Mouse (Mus musculus) ES-E14 (cell line): ENCODE measurements around the gene Gm49321.

Experiments used
- HCFC1 ChIP-seq: IDR thresholded peaks from 2 replicates; pipeline ENCODE4 v1.6.1; 2012; ENCODE audit warnings: low read length, inconsistent platforms, borderline replicate concordance; ENCODE audit not compliant: insufficient read depth
- ZC3H11A ChIP-seq: IDR thresholded peaks from 2 replicates; pipeline ENCODE4 v1.6.1; 2012; ENCODE audit warnings: low read depth, mild to moderate bottlenecking, inconsistent platforms, low read length, borderline replicate concordance
- ZNF384 ChIP-seq: IDR thresholded peaks from 2 replicates; pipeline ENCODE4 v1.6.1; 2012; ENCODE audit warnings: low read depth, low read length, inconsistent platforms

DNA sequence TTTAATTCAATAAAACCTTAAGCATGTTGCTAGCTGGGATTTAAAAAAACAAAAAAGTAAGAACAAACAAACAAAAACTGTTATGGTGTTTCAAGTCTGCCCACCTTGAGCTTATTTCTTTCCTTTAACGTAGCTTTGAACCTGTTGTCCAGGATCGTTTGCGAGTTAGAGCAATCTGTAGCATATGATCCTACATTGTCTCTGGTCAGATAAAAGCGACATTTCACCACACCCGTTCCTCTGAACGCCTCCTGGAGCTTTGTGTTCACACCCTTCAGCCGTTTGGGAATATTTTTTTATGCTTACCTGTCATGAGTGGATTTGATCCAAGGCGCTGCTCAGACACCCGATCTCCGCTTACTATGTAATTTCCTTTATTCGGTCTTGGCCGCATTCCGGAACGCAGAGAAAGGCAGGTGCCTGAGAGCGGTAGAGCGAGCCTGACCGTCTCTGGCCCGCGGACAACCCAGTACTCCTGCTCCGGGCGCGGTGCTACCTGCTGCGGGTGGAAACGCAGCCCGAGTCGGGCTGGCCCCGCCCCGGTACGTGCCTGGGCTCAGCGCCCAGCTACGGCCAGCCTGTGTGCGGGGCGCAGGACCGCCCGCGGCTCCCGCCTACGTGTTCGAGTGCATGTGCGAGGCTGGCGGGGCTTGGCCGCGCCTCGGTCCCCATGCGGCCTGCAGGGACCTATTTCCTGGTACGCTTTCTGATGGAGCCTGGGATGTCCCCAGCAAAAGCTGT lies 12.0 kb downstream of the Gm49321 start:
- TF ChIP-seq HCFC1: no peak
- TF ChIP-seq ZNF384: no peak
- no peak for TF ChIP-seq ZC3H11A
